Mouse (Mus musculus): Measurements from ENCODE around the gene Fga. TPM values are rescaled to one million over a fixed set of nuclear protein-coding genes. Genes with fewer than 3 reads are reported as not detected.

The Fga gene
- total and polyA plus RNA-seq, 3 experiments = not detected

GRCm38 (mm10) chr3:83050661-83051060 lies 24.8 kb downstream of the Fga start:
- H3K79me2 ChIP-seq (ENCODE audit: control insufficient read depth, insufficient read depth, low read length, poor library complexity) = peaks cover 3% of the 10 kb centered on the region
- 0 out of 4 replicates have a peak, but pooled peaks cover 0 to 5% of the 10 kb centered on the region in 2 experiments for H3K4me1 ChIP-seq (ENCODE audit: control insufficient read depth in 1 of 2, insufficient read depth in 2 of 2, low read length in 2 of 2)
- no peak overlapping the region for H3K9ac ChIP-seq (ENCODE audit: control insufficient read depth, low read depth, low read length, poor library complexity, severe bottlenecking)

GRCm38 (mm10) chr3:83052102-83052501 lies 26.2 kb downstream of the Fga start:
- no peaks in the 10 kb centered on the region for H3K9me3 ChIP-seq (replicated peaks; ENCODE audit: insufficient read depth, low read length)
- peaks cover 12% of the 10 kb centered on the region for H3K79me2 ChIP-seq (ENCODE audit: control insufficient read depth, insufficient read depth, low read length, poor library complexity)
- TF ChIP-seq CHD2 (IDR thresholded peaks at IDR 0.05; ENCODE audit: low read length) (no peak), USF1 (IDR thresholded peaks at IDR 0.05; ENCODE audit: low read depth, low read length) (no peak), JUND (IDR thresholded peaks at IDR 0.05; ENCODE audit: low read depth, low read length) (no peak), KAT2A (conservative IDR thresholded peaks at IDR 0.05; ENCODE audit: low read depth, low read length) (no peak), E2F4 (IDR thresholded peaks at IDR 0.05; ENCODE audit: borderline replicate concordance, low read depth, low read length) (no peak), NRF1 (IDR thresholded peaks at IDR 0.05; ENCODE audit: insufficient read depth, low read depth, low read length, poor library complexity, severe bottlenecking) (no peak), TAL1 (IDR thresholded peaks at IDR 0.05; ENCODE audit: low read length) (no peak), EP300 (IDR thresholded peaks at IDR 0.05; ENCODE audit: low read depth in 1 of 2, low read length in 2 of 2) (no peak), CTCF (IDR thresholded peaks at IDR 0.05 in 2 of 3, conservative IDR thresholded peaks at IDR 0.05 in 1 of 3; ENCODE audit: control insufficient read depth in 1 of 3, insufficient read depth in 1 of 3, low read depth in 2 of 3, low read length in 3 of 3, poor library complexity in 1 of 3, severe bottlenecking in 1 of 3) (no peak), MYC (IDR thresholded peaks at IDR 0.05; ENCODE audit: low read depth, low read length) (no peak)
- H3K9ac ChIP-seq (ENCODE audit: control insufficient read depth, low read depth, low read length, poor library complexity, severe bottlenecking) = no peak overlapping the region
- H3K27ac ChIP-seq (ENCODE audit: control insufficient read depth, low read depth, low read length) = no peak overlapping the region
- no peak for DNase-seq (ENCODE audit: low read depth, low spot score)
- peaks cover 0 to 5% of the 10 kb centered on the region in 2 experiments; a peak in 1 of 4 replicates for H3K4me1 ChIP-seq (ENCODE audit: control insufficient read depth in 1 of 2, insufficient read depth in 2 of 2, low read length in 2 of 2)
- H3K4me3 ChIP-seq (ENCODE audit: control insufficient read depth in 1 of 2, insufficient read depth in 1 of 2, low read depth in 2 of 2, low read length in 2 of 2) = no peak overlapping the region
- no peaks in the 10 kb centered on the region; a peak in 3 of 4 replicates for H3K27me3 ChIP-seq (ENCODE audit: control insufficient read depth in 1 of 2, insufficient read depth in 2 of 2, low read length in 2 of 2)
- H3K36me3 ChIP-seq (ENCODE audit: control insufficient read depth in 1 of 2, insufficient read depth in 2 of 2, low read length in 2 of 2) = peaks cover 0 to 6% of the 10 kb centered on the region in 2 experiments; a peak in 2 of 4 replicates

More at GRCm38 (mm10) chr3:83050661-83051060, 24.8 kb downstream of the Fga start:
- no peak for DNase-seq (ENCODE audit: low read depth, low spot score)
- TF ChIP-seq MAFK (IDR thresholded peaks at IDR 0.05; ENCODE audit: borderline replicate concordance, low read depth, low read length) (no peak), ELF1 (IDR thresholded peaks at IDR 0.05; ENCODE audit: low read depth, low read length) (no peak), HCFC1 (IDR thresholded peaks at IDR 0.05; ENCODE audit: low read depth, low read length) (no peak), KAT2A (conservative IDR thresholded peaks at IDR 0.05; ENCODE audit: low read depth, low read length) (no peak), TAL1 (IDR thresholded peaks at IDR 0.05; ENCODE audit: low read length) (no peak), SIN3A (IDR thresholded peaks at IDR 0.05; ENCODE audit: low read length) (no peak), USF1 (IDR thresholded peaks at IDR 0.05; ENCODE audit: low read depth, low read length) (no peak), UBTF (IDR thresholded peaks at IDR 0.05; ENCODE audit: borderline replicate concordance, insufficient read depth, low read depth, low read length) (no peak), NELFE (IDR thresholded peaks at IDR 0.05; ENCODE audit: low read depth, low read length) (no peak), CHD2 (IDR thresholded peaks at IDR 0.05; ENCODE audit: low read length) (no peak), ZKSCAN1 (IDR thresholded peaks at IDR 0.05; ENCODE audit: low read depth, low read length) (no peak)
- H3K36me3 ChIP-seq (ENCODE audit: control insufficient read depth in 1 of 2, insufficient read depth in 2 of 2, low read length in 2 of 2) = peaks cover 0 to 2% of the 10 kb centered on the region in 2 experiments; a peak in 1 of 4 replicates
- H3K4me3 ChIP-seq (ENCODE audit: control insufficient read depth in 1 of 2, insufficient read depth in 1 of 2, low read depth in 2 of 2, low read length in 2 of 2) = no peak overlapping the region
- no peak overlapping the region for H3K27ac ChIP-seq (ENCODE audit: control insufficient read depth, low read depth, low read length)
- no peaks in the 10 kb centered on the region; a peak in 3 of 4 replicates for H3K27me3 ChIP-seq (ENCODE audit: control insufficient read depth in 1 of 2, insufficient read depth in 2 of 2, low read length in 2 of 2)
- no peaks in the 10 kb centered on the region for H3K9me3 ChIP-seq (replicated peaks; ENCODE audit: insufficient read depth, low read length)

Data from MEL (cell line).